Mouse (Mus musculus) MEL (cell line): ENCODE measurements around the gene Hist1h3a. TPM values are rescaled to one million over a fixed set of nuclear protein-coding genes. Genes with fewer than 3 reads are reported as not detected.
A peak's percentile ranks its signal among the peaks of the same experiment; 100 is the strongest.

ENCODE experiments used
- DNase-seq: peaks from one replicate; pipeline ENCODE4 v3.0.0; 2011; ENCODE audit warnings: low read depth, low spot score
- H3K27ac ChIP-seq: 2 replicates; pipeline ENCODE4 v1.5.1; 2012; ENCODE audit warnings: low read depth, mild to moderate bottlenecking, control low read depth, low read length, moderate library complexity; ENCODE audit not compliant: control insufficient read depth
- H3K27me3 ChIP-seq, 2 experiments: fragments of 150-350 bp in 1 of 2; sonication (generic) in 1 of 2; 2 replicates each; pipeline ENCODE4 v1.6.1; 2012; ENCODE audit warnings: low read length in 2 of 2, mild to moderate bottlenecking in 2 of 2, improper control_type of control experiment in 1 of 2, moderate library complexity in 1 of 2; ENCODE audit not compliant: insufficient read depth in 2 of 2, control insufficient read depth in 1 of 2
- H3K36me3 ChIP-seq, 2 experiments: 2 replicates each; pipeline ENCODE4 v1.6.1; 2012 to 2014; ENCODE audit warnings: low read length in 2 of 2, improper control_type of control experiment in 1 of 2, inconsistent platforms in 1 of 2, mild to moderate bottlenecking in 1 of 2; ENCODE audit not compliant: insufficient read depth in 2 of 2, control insufficient read depth in 1 of 2
- H3K4me1 ChIP-seq, 2 experiments: fragments of 150-350 bp in 1 of 2; sonication (generic) in 1 of 2; 2 replicates each; pipeline ENCODE4 v1.6.1; 2012; ENCODE audit warnings: low read length in 2 of 2, improper control_type of control experiment in 1 of 2, mild to moderate bottlenecking in 1 of 2; ENCODE audit not compliant: insufficient read depth in 2 of 2, control insufficient read depth in 1 of 2
- H3K4me3 ChIP-seq, 2 experiments: fragments of 150-350 bp in 1 of 2; sonication (generic) in 1 of 2; 2 replicates each; pipeline ENCODE4 v1.5.1; 2012; ENCODE audit warnings: low read depth in 2 of 2, low read length in 2 of 2, mild to moderate bottlenecking in 2 of 2, moderate library complexity in 2 of 2, control low read depth in 1 of 2, improper control_type of control experiment in 1 of 2; ENCODE audit not compliant: control insufficient read depth in 1 of 2, insufficient read depth in 1 of 2
- H3K79me2 ChIP-seq: 2 replicates; pipeline ENCODE4 v1.6.1; 2012; ENCODE audit warnings: mild to moderate bottlenecking, low read length, moderate library complexity; ENCODE audit not compliant: control insufficient read depth, poor library complexity, insufficient read depth
- H3K9ac ChIP-seq: 2 replicates; pipeline ENCODE4 v1.6.1; 2012; ENCODE audit warnings: low read depth, mild to moderate bottlenecking, control low read depth, low read length, moderate library complexity; ENCODE audit not compliant: control insufficient read depth, poor library complexity, severe bottlenecking
- H3K9me3 ChIP-seq: fragments of 150-350 bp; sonication (generic); replicated peaks from 2 replicates; pipeline ENCODE4 v1.6.1; 2012; ENCODE audit warnings: mild to moderate bottlenecking, low read length, improper control_type of control experiment, moderate library complexity; ENCODE audit not compliant: insufficient read depth
- CHD2 ChIP-seq: IDR thresholded peaks from 2 replicates; pipeline ENCODE4 v1.6.1; 2011; ENCODE audit warnings: low read length, improper control_type of control experiment
- EP300 ChIP-seq, 2 experiments: IDR thresholded peaks; 2 replicates each; pipeline ENCODE4 v1.6.1; 2011; ENCODE audit warnings: improper control_type of control experiment in 2 of 2, low read length in 2 of 2, low read depth in 1 of 2, mild to moderate bottlenecking in 1 of 2
- ETS1 ChIP-seq: IDR thresholded peaks from 2 replicates; pipeline ENCODE4 v1.6.1; 2012; ENCODE audit warnings: low read depth, mild to moderate bottlenecking, inconsistent platforms, low read length, improper control_type of control experiment, moderate library complexity
- GABPA ChIP-seq: IDR thresholded peaks from 2 replicates; pipeline ENCODE4 v1.6.1; 2012; ENCODE audit warnings: low read depth, mild to moderate bottlenecking, inconsistent platforms, low read length, improper control_type of control experiment, moderate library complexity
- GATA1 ChIP-seq: IDR thresholded peaks from 2 replicates; pipeline ENCODE4 v1.6.1; 2011; ENCODE audit warnings: low read depth, low read length, improper control_type of control experiment
- MAFK ChIP-seq: IDR thresholded peaks from 2 replicates; pipeline ENCODE4 v1.6.1; 2011; ENCODE audit warnings: low read depth, mild to moderate bottlenecking, low read length, improper control_type of control experiment, borderline replicate concordance
- MAX ChIP-seq: IDR thresholded peaks from 2 replicates; pipeline ENCODE4 v1.6.1; 2011; ENCODE audit warnings: low read length, improper control_type of control experiment
- MYB ChIP-seq: IDR thresholded peaks from 2 replicates; pipeline ENCODE4 v1.6.1; 2011; ENCODE audit warnings: mild to moderate bottlenecking, low read depth, low read length, improper control_type of control experiment
- NELFE ChIP-seq: IDR thresholded peaks from 2 replicates; pipeline ENCODE4 v1.6.1; 2011; ENCODE audit warnings: low read depth, low read length, improper control_type of control experiment
- NRF1 ChIP-seq: IDR thresholded peaks from 2 replicates; pipeline ENCODE4 v1.6.1; 2014; ENCODE audit warnings: low read depth, mild to moderate bottlenecking, inconsistent platforms, low read length, improper control_type of control experiment, moderate library complexity; ENCODE audit not compliant: poor library complexity, insufficient read depth, severe bottlenecking
- POLR2A ChIP-seq, 2 experiments: IDR thresholded peaks; 2 replicates each; pipeline ENCODE4 v1.6.1; 2011 to 2012; ENCODE audit warnings: low read length in 2 of 2, mild to moderate bottlenecking in 2 of 2, control low read depth in 1 of 2, improper control_type of control experiment in 1 of 2, low read depth in 1 of 2, moderate library complexity in 1 of 2; ENCODE audit not compliant: control insufficient read depth in 1 of 2, insufficient read depth in 1 of 2, poor library complexity in 1 of 2
- POLR2AphosphoS2 ChIP-seq: IDR thresholded peaks from 2 replicates; pipeline ENCODE4 v1.6.1; 2011; ENCODE audit warnings: low read length, improper control_type of control experiment
- SIN3A ChIP-seq: IDR thresholded peaks from 2 replicates; pipeline ENCODE4 v1.6.1; 2012; ENCODE audit warnings: low read length, improper control_type of control experiment, inconsistent platforms
- SMC3 ChIP-seq: IDR thresholded peaks from 2 replicates; pipeline ENCODE4 v1.6.1; 2011; ENCODE audit warnings: low read depth, low read length, improper control_type of control experiment
- TBP ChIP-seq: IDR thresholded peaks from 2 replicates; pipeline ENCODE4 v1.8.0; 2011; ENCODE audit warnings: low read depth, low read length, improper control_type of control experiment
- TCF12 ChIP-seq: IDR thresholded peaks from 2 replicates; pipeline ENCODE4 v1.6.1; 2014; ENCODE audit warnings: low read depth, mild to moderate bottlenecking, inconsistent platforms, low read length, improper control_type of control experiment, moderate library complexity
- ZKSCAN1 ChIP-seq: IDR thresholded peaks from 2 replicates; pipeline ENCODE4 v1.6.1; 2012; ENCODE audit warnings: low read depth, mild to moderate bottlenecking, inconsistent platforms, low read length, improper control_type of control experiment, moderate library complexity
- ZMIZ1 ChIP-seq: IDR thresholded peaks from 2 replicates; pipeline ENCODE4 v1.6.1; 2012; ENCODE audit warnings: low read depth, mild to moderate bottlenecking, inconsistent platforms, low read length, improper control_type of control experiment, moderate library complexity
- polyA plus RNA-seq, 2 experiments: library from polyadenylated mRNA; stranded (reverse) in 1 of 2; unstranded in 1 of 2; fragments of >175 nt in 1 of 2; fragments of >200 nt in 1 of 2; gene quantifications; 2 replicates each; pipeline versions ENCODE4 v1.2.1 to v1.2.4; 2012; ENCODE audit warnings: low replicate concordance in 2 of 2, low read depth in 1 of 2; ENCODE audit not compliant: insufficient read length in 2 of 2, insufficient read depth in 1 of 2, missing spikeins in 1 of 2
- total RNA-seq: library from RNA; depleted of rRNA; stranded (reverse); fragments of 300-350 nt; gene quantifications from 2 replicates; pipeline ENCODE4 v1.2.3, GENCODE M21; 2012; rRNA removed

Hist1h3a gene
- total and polyA plus RNA-seq, 3 experiments, result 6.5 to 1,097 TPM; not detected in 1

DNA sequence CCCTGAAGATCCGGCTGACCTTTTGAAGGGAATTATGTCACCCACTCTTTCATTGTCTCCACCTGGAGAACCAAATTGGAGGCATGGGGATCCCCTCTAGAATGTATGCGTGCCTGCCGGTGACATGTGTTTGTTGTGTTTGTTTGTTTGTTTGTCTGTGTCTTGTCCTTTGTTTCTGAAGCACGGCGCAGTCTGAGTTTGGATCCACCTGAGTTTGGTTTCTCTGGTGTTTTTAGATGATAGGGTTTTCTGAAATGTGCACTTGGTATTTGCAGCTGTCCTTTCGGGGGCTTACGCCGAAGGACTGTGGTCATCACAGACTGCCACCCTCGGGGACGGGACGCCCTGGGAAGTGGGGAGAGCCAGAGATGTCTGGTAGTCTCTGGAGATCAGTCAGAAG is 45.0 kb downstream of the Hist1h3a start:
- H3K27me3 ChIP-seq, result no peaks in the 10 kb centered on the region
- H3K9me3 ChIP-seq, result no peaks in the 10 kb centered on the region
- no peak for DNase-seq
- peaks cover 10 to 21% of the 10 kb centered on the region in 2 experiments for H3K4me1 ChIP-seq
- no peak overlapping the region for H3K27ac ChIP-seq
- TF ChIP-seq ZMIZ1 (no peak), POLR2A (IDR thresholded peaks at IDR 0.05; ENCODE audit: control insufficient read depth in 1 of 2, insufficient read depth in 1 of 2, low read depth in 1 of 2, low read length in 2 of 2, poor library complexity in 1 of 2) (no peak), MYB (no peak), MAFK (no peak), TCF12 (no peak), NELFE (no peak), CHD2 (no peak), NRF1 (no peak), SIN3A (no peak), SMC3 (no peak), MAX (no peak), ZKSCAN1 (no peak), ETS1 (no peak)
- TF ChIP-seq, all 39 proteins: peak for 0
- Histone ChIP-seq H3K36me3 (peaks cover 0 to 26% of the 10 kb centered on the region in 2 experiments; a peak in 2 of 4 replicates), H3K79me2 (no peaks in the 10 kb centered on the region), H3K4me3 (no peak overlapping the region), H3K9ac (no peak overlapping the region)

DNA sequence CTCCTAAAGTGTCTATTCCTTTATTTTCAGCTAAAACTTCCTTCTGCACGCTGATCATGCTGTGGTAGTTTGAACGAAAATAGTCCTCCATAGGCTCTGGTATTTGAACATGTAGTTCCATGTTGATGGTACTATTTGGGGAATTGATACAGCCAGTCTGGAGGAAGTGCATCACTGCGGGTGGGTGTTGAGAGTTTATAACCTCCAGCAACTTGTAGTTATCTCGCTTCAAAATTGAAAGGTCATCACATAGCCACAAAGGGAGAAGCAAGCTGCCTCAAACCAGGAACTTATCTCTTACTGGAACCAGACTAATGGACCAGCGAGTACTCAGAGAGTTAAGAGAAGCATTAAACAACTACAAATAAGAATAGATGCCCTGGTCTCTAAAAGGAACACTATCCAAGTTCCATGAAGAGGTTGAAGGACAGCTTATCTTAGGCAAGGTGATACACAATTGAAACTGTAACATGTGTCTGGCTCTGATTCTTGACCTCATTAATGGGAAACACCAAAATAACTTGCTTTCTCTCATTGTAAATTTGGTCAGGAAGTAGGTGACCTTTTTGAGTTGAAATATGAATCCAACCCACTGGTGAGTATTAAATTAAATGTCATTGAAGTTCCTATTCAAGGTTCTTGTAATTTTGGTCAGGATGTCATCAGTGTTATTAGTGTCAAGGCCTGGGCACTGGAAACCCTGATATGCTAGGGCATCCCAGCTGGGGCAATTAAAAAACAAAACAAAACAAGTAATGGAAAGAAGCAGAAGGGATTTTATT is 45.7 kb downstream of the Hist1h3a start:
- TF ChIP-seq NRF1, result no peak
- TF ChIP-seq POLR2AphosphoS2, result no peak
- 0 out of 2 replicates have a peak, but pooled peaks have one; percentile 46 for TF ChIP-seq GATA1
- peak in 1 of 2 experiments; percentile 24; a peak in 3 of 4 replicates for TF ChIP-seq EP300 (IDR thresholded peaks at IDR 0.05; ENCODE audit: low read depth in 1 of 2, low read length in 2 of 2)
- no peak for TF ChIP-seq TCF12
- no peak for TF ChIP-seq GABPA
- TF ChIP-seq MYB, result no peak
- peak; percentile 14; the same call in 1 of the 2 replicates for TF ChIP-seq TBP
- no peak overlapping the region for H3K4me3 ChIP-seq
- H3K4me1 ChIP-seq, result peaks cover 10 to 21% of the 10 kb centered on the region in 2 experiments
- H3K27me3 ChIP-seq, result no peaks in the 10 kb centered on the region
- H3K9ac ChIP-seq, result no peak overlapping the region
- H3K36me3 ChIP-seq, result peaks cover 0 to 33% of the 10 kb centered on the region in 2 experiments; a peak in 2 of 4 replicates
- H3K79me2 ChIP-seq, result no peaks in the 10 kb centered on the region
- DNase-seq, result peak; percentile 62
- no peaks in the 10 kb centered on the region for H3K9me3 ChIP-seq
- H3K27ac ChIP-seq, result no peak overlapping the region

Other genes with a start within 250 kb of the Hist1h3a start
Only the 30 nearest of the 37 such genes appear.
- gene Hist1h1d, start 209.1 kb downstream of the Hist1h3a start, total RNA-seq, result 115 and 134 TPM in 2 replicates
- gene Hist1h1d, start 209.1 kb downstream of the Hist1h3a start, polyA plus RNA-seq, result under 1 TPM in 1 of 2 experiments, not detected in 1; 0.24 TPM
- gene Hist1h3e, start 200.0 kb downstream of the Hist1h3a start, total RNA-seq, result 1,049 and 1,400 TPM in 2 replicates
- gene Hist1h3e, start 200.0 kb downstream of the Hist1h3a start, polyA plus RNA-seq, result 1 to 10 TPM in 1 of 2 experiments, not detected in 1; 4.5 TPM
- gene Hist1h2ae, start 191.2 kb downstream of the Hist1h3a start, total RNA-seq, result 560 and 662 TPM in 2 replicates
- gene Hist1h2ae, start 191.2 kb downstream of the Hist1h3a start, polyA plus RNA-seq, result 1 to 10 TPM in 1 of 2 experiments, not detected in 1; 3.3 TPM
- gene Hist1h2bg, start 191.0 kb downstream of the Hist1h3a start, total RNA-seq, result 2,580 and 3,348 TPM in 2 replicates
- 10 to 100 TPM in 1 of 2 experiments, not detected in 1; 14.7 TPM for gene Hist1h2bg, start 191.0 kb downstream of the Hist1h3a start, polyA plus RNA-seq
- gene Hist1h2bf, start 188.2 kb downstream of the Hist1h3a start, total RNA-seq, result 1,093 and 1,255 TPM in 2 replicates
- 1 to 10 TPM in 1 of 2 experiments, not detected in 1; 2.2 TPM for gene Hist1h2bf, start 188.2 kb downstream of the Hist1h3a start, polyA plus RNA-seq
- 924 and 1,082 TPM in 2 replicates for gene Hist1h2ad, start 188.0 kb downstream of the Hist1h3a start, total RNA-seq
- under 1 TPM in 1 of 2 experiments, not detected in 1; 0.14 TPM for gene Hist1h2ad, start 188.0 kb downstream of the Hist1h3a start, polyA plus RNA-seq
- gene Hist1h3d, start 186.6 kb downstream of the Hist1h3a start, total RNA-seq, result 150 and 212 TPM in 2 replicates
- 1 to 10 TPM in 1 of 2 experiments, not detected in 1; 1.4 TPM for gene Hist1h3d, start 186.6 kb downstream of the Hist1h3a start, polyA plus RNA-seq
- gene Hist1h4d, start 180.8 kb downstream of the Hist1h3a start, total RNA-seq, result 1,889 and 1,922 TPM in 2 replicates
- 10 to 100 TPM in 1 of 2 experiments, not detected in 1; 11.7 TPM for gene Hist1h4d, start 180.8 kb downstream of the Hist1h3a start, polyA plus RNA-seq
- gene Hist1h2be, start 141.3 kb downstream of the Hist1h3a start, total RNA-seq, result 237 and 340 TPM in 2 replicates
- under 1 TPM in 1 of 2 experiments, not detected in 1; 0.49 TPM for gene Hist1h2be, start 141.3 kb downstream of the Hist1h3a start, polyA plus RNA-seq
- gene Hist1h1e, start 139.8 kb downstream of the Hist1h3a start, total RNA-seq, result 268 and 340 TPM in 2 replicates
- 1 to 10 TPM in 1 of 2 experiments, not detected in 1; 1.6 TPM for gene Hist1h1e, start 139.8 kb downstream of the Hist1h3a start, polyA plus RNA-seq
- 123 and 153 TPM in 2 replicates for gene Hist1h2ac, start 78.4 kb downstream of the Hist1h3a start, total RNA-seq
- gene Hist1h2ac, start 78.4 kb downstream of the Hist1h3a start, polyA plus RNA-seq, result under 1 TPM in 1 of 2 experiments, not detected in 1; 0.15 TPM
- gene Hist1h2bc, start 78.2 kb downstream of the Hist1h3a start, total RNA-seq, result 694 and 982 TPM in 2 replicates
- gene Hist1h2bc, start 78.2 kb downstream of the Hist1h3a start, polyA plus RNA-seq, result 1 to 10 TPM in 1 of 2 experiments, not detected in 1; 3.1 TPM
- 2.7 and 6.3 TPM in 2 replicates for gene Hist1h1t, start 66.6 kb downstream of the Hist1h3a start, total RNA-seq
- not detected for gene Hist1h1t, start 66.6 kb downstream of the Hist1h3a start, polyA plus RNA-seq
- gene Hist1h4c, start 63.9 kb downstream of the Hist1h3a start, total RNA-seq, result 1,967 and 2,008 TPM in 2 replicates
- gene Hist1h4c, start 63.9 kb downstream of the Hist1h3a start, polyA plus RNA-seq, result 1 to 10 TPM in 1 of 2 experiments, not detected in 1; 4.1 TPM
- not detected in 2 replicates for gene Hfe, start 51.5 kb downstream of the Hist1h3a start, total RNA-seq
- gene Hfe, start 51.5 kb downstream of the Hist1h3a start, polyA plus RNA-seq, result not detected
- gene Hist1h1c, start 23.6 kb downstream of the Hist1h3a start, total RNA-seq, result 348 and 479 TPM in 2 replicates
- 1 to 10 TPM in 1 of 2 experiments, not detected in 1; 3.8 TPM for gene Hist1h1c, start 23.6 kb downstream of the Hist1h3a start, polyA plus RNA-seq
- gene Hist1h3c, start 16.8 kb downstream of the Hist1h3a start, total RNA-seq, result 1,651 and 2,239 TPM in 2 replicates
- 1 to 10 TPM in 1 of 2 experiments, not detected in 1; 1.7 TPM for gene Hist1h3c, start 16.8 kb downstream of the Hist1h3a start, polyA plus RNA-seq
- 2,278 and 3,150 TPM in 2 replicates for gene Hist1h2bb, start 15.7 kb downstream of the Hist1h3a start, total RNA-seq
- 1 to 10 TPM in 1 of 2 experiments, not detected in 1; 3.2 TPM for gene Hist1h2bb, start 15.7 kb downstream of the Hist1h3a start, polyA plus RNA-seq
- 2,219 and 2,780 TPM in 2 replicates for gene Hist1h2ab, start 11.3 kb downstream of the Hist1h3a start, total RNA-seq
- gene Hist1h2ab, start 11.3 kb downstream of the Hist1h3a start, polyA plus RNA-seq, result 1 to 10 TPM in 1 of 2 experiments, not detected in 1; 8.0 TPM
- gene Hist1h3b, start 10.1 kb downstream of the Hist1h3a start, total RNA-seq, result 1,725 and 2,102 TPM in 2 replicates
- gene Hist1h3b, start 10.1 kb downstream of the Hist1h3a start, polyA plus RNA-seq, result 1 to 10 TPM in 1 of 2 experiments, not detected in 1; 6.6 TPM
- gene Hist1h4b, start 5.4 kb downstream of the Hist1h3a start, total RNA-seq, result 3,071 and 3,339 TPM in 2 replicates
- 10 to 100 TPM in 1 of 2 experiments, not detected in 1; 19.0 TPM for gene Hist1h4b, start 5.4 kb downstream of the Hist1h3a start, polyA plus RNA-seq
- gene Hist1h4a, start 1.2 kb downstream of the Hist1h3a start, total RNA-seq, result 2,939 and 3,025 TPM in 2 replicates
- 1 to 10 TPM in 1 of 2 experiments, not detected in 1; 9.8 TPM for gene Hist1h4a, start 1.2 kb downstream of the Hist1h3a start, polyA plus RNA-seq
- 2,211 and 2,669 TPM in 2 replicates for gene Hist1h1a, start 1.3 kb upstream of the Hist1h3a start, total RNA-seq
- 1 to 10 TPM in 1 of 2 experiments, not detected in 1; 4.1 TPM for gene Hist1h1a, start 1.3 kb upstream of the Hist1h3a start, polyA plus RNA-seq
- not detected in 2 replicates for gene Trim38, start 7.5 kb upstream of the Hist1h3a start, total RNA-seq
- not detected for gene Trim38, start 7.5 kb upstream of the Hist1h3a start, polyA plus RNA-seq
- not detected in 2 replicates for gene Slc17a2, start 44.6 kb upstream of the Hist1h3a start, total RNA-seq
- not detected for gene Slc17a2, start 44.6 kb upstream of the Hist1h3a start, polyA plus RNA-seq
- gene Slc17a3, start 77.0 kb upstream of the Hist1h3a start, total RNA-seq, result not detected in 2 replicates
- not detected for gene Slc17a3, start 77.0 kb upstream of the Hist1h3a start, polyA plus RNA-seq
- not detected in 2 replicates for gene Slc17a1, start 105.4 kb upstream of the Hist1h3a start, total RNA-seq
- not detected for gene Slc17a1, start 105.4 kb upstream of the Hist1h3a start, polyA plus RNA-seq
- gene Slc17a4, start 152.6 kb upstream of the Hist1h3a start, total RNA-seq, result 0.20 TPM in 1 of 2 replicates, not detected in the other
- gene Slc17a4, start 152.6 kb upstream of the Hist1h3a start, polyA plus RNA-seq, result under 1 TPM in 1 of 2 experiments, not detected in 1; 0.54 TPM
- gene Hist1h2ba, start 171.8 kb upstream of the Hist1h3a start, total RNA-seq, result not detected in 2 replicates
- under 1 TPM in 1 of 2 experiments, not detected in 1; 0.58 TPM for gene Hist1h2ba, start 171.8 kb upstream of the Hist1h3a start, polyA plus RNA-seq
- not detected in 2 replicates for gene Hist1h2aa, start 172.1 kb upstream of the Hist1h3a start, total RNA-seq
- gene Hist1h2aa, start 172.1 kb upstream of the Hist1h3a start, polyA plus RNA-seq, result 1 to 10 TPM in 1 of 2 experiments, not detected in 1; 1.6 TPM